Mouse (Mus musculus) liver, postnatal 0 days (tissue): ENCODE results near the gene Yars. TPM values are rescaled to one million over a fixed set of nuclear protein-coding genes. Genes with fewer than 3 reads are reported as not detected.
"Not testable (repeated sequence)": the region's sequence is repeated elsewhere in the genome, so short reads cannot be mapped to it uniquely, and the experiment has no call there.

Source experiments
- ATAC-seq: fragments of 200-750 bp; cut with Nextera tagmentation; 2 replicates; pipeline ENCODE4 v1.8.0; 2017; ENCODE audit warnings: mild to moderate bottlenecking, moderate library complexity
- DNase-seq: peaks from one replicate; pipeline ENCODE4 v3.0.0-alpha.2; 2016
- H3K27ac ChIP-seq: fragments of 300-500 bp; sonication (generic); 2 replicates; pipeline ENCODE4 v1.5.1; 2014; ENCODE audit warnings: antibody characterized with exemption, moderate library complexity, mild to moderate bottlenecking, low read depth
- H3K27me3 ChIP-seq: fragments of 300-500 bp; sonication (generic); 2 replicates; pipeline ENCODE4 v1.6.1; 2014; ENCODE audit warnings: low read length, control low read depth, mixed read lengths; ENCODE audit not compliant: insufficient read depth
- H3K36me3 ChIP-seq: fragments of 300-500 bp; sonication (generic); replicated peaks from 2 replicates; pipeline ENCODE4 v1.6.1; 2014; ENCODE audit warnings: mild to moderate bottlenecking, control low read depth, low read length, moderate library complexity, mixed read lengths; ENCODE audit not compliant: insufficient read depth
- H3K4me1 ChIP-seq: fragments of 300-500 bp; sonication (generic); 2 replicates; pipeline ENCODE4 v1.6.1; 2014; ENCODE audit warnings: antibody characterized with exemption, mild to moderate bottlenecking, control low read depth; ENCODE audit not compliant: insufficient read depth
- H3K4me2 ChIP-seq: fragments of 300-500 bp; sonication (generic); 2 replicates; pipeline ENCODE4 v1.6.1; 2014; ENCODE audit warnings: low read depth, mild to moderate bottlenecking, low read length, moderate library complexity, mixed read lengths
- H3K4me3 ChIP-seq: fragments of 300-500 bp; sonication (generic); 2 replicates; pipeline ENCODE4 v1.5.1; 2014; ENCODE audit warnings: low read depth, low read length
- H3K9ac ChIP-seq: fragments of 300-500 bp; sonication (generic); replicated peaks from 2 replicates; pipeline ENCODE4 v1.6.1; 2014; ENCODE audit warnings: mild to moderate bottlenecking, moderate library complexity
- H3K9me3 ChIP-seq: fragments of 300-500 bp; sonication (generic); 2 replicates; pipeline ENCODE4 v1.6.1; 2016; ENCODE audit warnings: mild to moderate bottlenecking, control low read depth, low read length, mixed read lengths
- CTCF ChIP-seq: sonication (generic); IDR thresholded peaks from 2 replicates; pipeline ENCODE4 v1.5.1; 2016; ENCODE audit warnings: antibody characterized with exemption, low read depth
- EP300 ChIP-seq: IDR thresholded peaks from 2 replicates; pipeline ENCODE4 v1.6.1; 2016; ENCODE audit warnings: antibody characterized with exemption, low read depth, mild to moderate bottlenecking
- WGBS: fragments of 180-500 bp; shearing (Covaris S2); extraction: QIAGEN DNeasy Blood & Tissue Kit; methylation state at CpG from one replicate; pipeline ENCODE4 v1.1.7; 2014; ENCODE audit not compliant: insufficient replicate concordance; 5-methylcytosine and 5-hydroxymethylcytosine counted together
- polyA plus RNA-seq: library from polyadenylated mRNA; unstranded; fragments of >200 nt; fragmentation: Nextera tagmentation; extraction: Ambion mirVana; gene quantifications from 2 replicates; pipeline ENCODE4 v1.2.1, GENCODE M21; 2015

Gene Yars
- polyA plus RNA-seq, 1 experiment from 2014 or later = 25.7 TPM

DNA sequence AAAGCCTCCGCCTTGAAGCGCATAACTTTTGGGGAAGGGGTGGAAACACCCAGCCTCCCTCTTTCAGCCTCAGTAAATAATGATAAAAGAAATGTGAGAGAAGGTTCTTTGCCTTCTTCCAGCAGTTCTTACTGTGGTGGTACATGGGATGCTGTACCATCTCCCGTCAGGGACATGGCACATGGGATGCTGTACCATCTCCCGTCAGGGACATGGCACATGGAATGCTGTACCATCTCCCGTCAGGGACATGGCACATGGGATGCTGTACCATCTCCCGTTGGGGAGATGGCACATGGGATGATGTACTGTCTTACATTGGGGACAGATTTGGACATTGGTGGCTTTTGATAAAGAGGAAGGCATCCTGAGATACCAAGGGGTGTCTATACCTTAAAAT lies 8.0 kb downstream of the Yars start:
- 92% methylated on average over 6 of the region's 6 CpGs for WGBS
- DNase-seq = no peak
- H3K36me3 ChIP-seq = peaks cover 58% of the 10 kb centered on the region

DNA sequence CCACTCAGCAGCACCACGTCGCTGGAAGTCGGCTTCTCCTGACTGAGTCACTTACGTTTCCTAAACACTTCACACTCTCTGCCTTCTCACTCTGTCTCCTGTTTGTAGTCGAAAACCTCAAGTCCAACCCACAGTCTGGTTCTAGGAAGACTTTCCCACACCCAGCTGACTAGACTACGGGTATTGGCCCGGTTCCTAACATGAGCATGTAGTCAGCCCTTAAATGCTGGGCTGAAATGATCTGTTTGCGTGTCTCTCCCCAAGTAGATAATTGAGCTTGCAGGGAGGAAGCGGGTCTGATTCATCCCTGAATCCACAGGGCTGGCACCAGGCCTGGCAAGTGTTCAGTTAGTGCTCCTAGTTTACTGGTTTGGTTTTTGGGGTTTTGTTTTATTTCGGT lies 15.1 kb downstream of the Yars start:
- no peak for DNase-seq

More for the DNA sequence above, 8.0 kb downstream of the Yars start:
- H3K4me3 ChIP-seq = no peak overlapping the region
- H3K27ac ChIP-seq = no peak overlapping the region
- peaks cover 14% of the 10 kb centered on the region for H3K4me1 ChIP-seq
- H3K9me3 ChIP-seq = no peaks in the 10 kb centered on the region
- no peak overlapping the region for H3K4me2 ChIP-seq
- H3K9ac ChIP-seq = no peak overlapping the region
- ATAC-seq = no peak
- no peaks in the 10 kb centered on the region for H3K27me3 ChIP-seq
- TF ChIP-seq CTCF (no peak), EP300 (no peak)

DNA sequence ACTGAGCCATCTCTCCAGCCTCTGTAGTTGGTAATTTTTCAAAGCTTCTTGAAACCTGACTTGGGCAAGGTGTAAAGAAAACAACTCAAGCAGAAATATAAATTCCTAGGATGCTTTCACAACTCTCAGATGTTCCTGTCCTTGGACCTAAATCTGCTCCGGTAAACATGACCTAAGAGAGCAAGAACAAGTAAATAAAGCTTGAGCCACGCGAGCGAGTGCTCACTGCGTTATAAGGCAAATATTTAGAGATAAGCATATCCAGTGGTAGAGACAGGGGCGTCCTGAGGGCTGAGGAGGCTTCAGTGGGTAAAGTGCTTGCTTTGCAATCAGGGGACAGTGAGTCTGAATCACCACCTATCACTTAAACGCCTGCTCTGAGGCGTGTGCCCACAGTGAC lies 17.2 kb downstream of the Yars start:
- DNase-seq (no peak), ATAC-seq (peak; percentile 86)
- Histone ChIP-seq H3K9ac (no peak overlapping the region), H3K4me2 (no peak overlapping the region), H3K4me1 (no peaks in the 10 kb centered on the region), H3K27ac (peak overlapping the region; percentile 61), H3K9me3 (no peaks in the 10 kb centered on the region), H3K27me3 (no peaks in the 10 kb centered on the region), H3K36me3 (peaks cover 66% of the 10 kb centered on the region), H3K4me3 (no peak overlapping the region)
- no peak for TF ChIP-seq CTCF
- peak; percentile 43; the same call in 1 of the 2 replicates for TF ChIP-seq EP300
- WGBS = 73% methylated on average over 8 of the region's 8 CpGs

More for the DNA sequence above, 15.1 kb downstream of the Yars start:
- no peak overlapping the region for H3K4me3 ChIP-seq
- H3K36me3 ChIP-seq = peaks cover 68% of the 10 kb centered on the region
- no peak overlapping the region for H3K27ac ChIP-seq
- no peak for ATAC-seq
- no peaks in the 10 kb centered on the region for H3K4me1 ChIP-seq
- TF ChIP-seq EP300 (no peak), CTCF (no peak)
- no peak overlapping the region for H3K9ac ChIP-seq
- H3K27me3 ChIP-seq = no peaks in the 10 kb centered on the region
- no peaks in the 10 kb centered on the region for H3K9me3 ChIP-seq
- 92% methylated on average over 10 of the region's 10 CpGs for WGBS
- no peak overlapping the region for H3K4me2 ChIP-seq

DNA sequence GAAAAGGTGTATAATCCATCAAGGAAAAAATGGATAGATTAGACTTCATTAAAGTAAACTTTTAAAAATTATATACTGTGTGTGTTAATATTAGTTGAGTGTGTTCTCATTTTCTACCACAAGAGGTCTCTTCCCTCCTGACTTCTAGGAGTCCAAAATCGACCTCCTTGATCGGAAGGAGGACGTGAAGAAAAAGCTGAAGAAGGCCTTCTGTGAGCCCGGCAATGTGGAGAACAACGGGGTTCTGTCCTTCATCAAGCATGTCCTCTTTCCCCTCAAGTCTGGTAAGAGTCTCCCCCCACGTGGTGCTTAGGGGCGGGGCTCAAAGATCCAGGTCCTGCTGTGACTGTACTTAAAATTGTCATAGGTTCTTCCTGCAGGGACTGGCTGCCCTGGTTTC lies 19.9 kb downstream of the Yars start:
- no peak for DNase-seq
- H3K36me3 ChIP-seq = peaks cover 75% of the 10 kb centered on the region
- no peak for TF ChIP-seq EP300
- TF ChIP-seq CTCF = peak; percentile 67
- no peak for ATAC-seq
- no peak overlapping the region for H3K4me2 ChIP-seq
- H3K4me1 ChIP-seq = no peaks in the 10 kb centered on the region
- H3K4me3 ChIP-seq = no peak overlapping the region
- 69% methylated on average over 7 of the region's 7 CpGs for WGBS
- H3K27me3 ChIP-seq = no peaks in the 10 kb centered on the region
- no peak overlapping the region for H3K27ac ChIP-seq
- no peak overlapping the region for H3K9ac ChIP-seq
- H3K9me3 ChIP-seq = no peaks in the 10 kb centered on the region

DNA sequence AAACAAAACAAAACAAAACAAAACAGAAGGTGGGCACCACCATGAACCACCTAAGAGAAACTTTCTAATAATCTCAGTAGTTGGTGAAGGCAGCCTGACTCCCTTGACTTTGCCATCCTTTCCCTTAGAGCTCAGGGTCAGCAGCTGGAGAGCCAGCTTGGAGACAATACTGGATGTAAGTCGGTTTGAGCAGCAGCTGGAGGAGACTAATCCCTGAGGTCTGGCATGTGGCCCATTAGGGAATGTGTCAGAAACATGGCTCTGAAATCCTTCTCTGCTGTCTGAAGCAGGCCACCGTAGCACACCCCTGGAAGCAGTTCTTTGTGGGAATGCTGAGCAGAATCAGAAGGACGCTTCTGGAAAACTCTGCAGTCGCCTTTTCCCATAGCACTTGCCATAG lies 21.9 kb downstream of the Yars start:
- TF ChIP-seq EP300 = no peak
- no peak for TF ChIP-seq CTCF
- H3K9ac ChIP-seq = no peak overlapping the region
- peaks cover 75% of the 10 kb centered on the region for H3K36me3 ChIP-seq
- no peaks in the 10 kb centered on the region for H3K9me3 ChIP-seq
- no peak overlapping the region for H3K27ac ChIP-seq
- DNase-seq = no peak
- H3K4me3 ChIP-seq = no peak overlapping the region
- no peak overlapping the region for H3K4me2 ChIP-seq
- WGBS = 79% methylated on average over 4 of the region's 4 CpGs
- no peaks in the 10 kb centered on the region for H3K27me3 ChIP-seq
- H3K4me1 ChIP-seq = no peaks in the 10 kb centered on the region
- no peak for ATAC-seq

DNA sequence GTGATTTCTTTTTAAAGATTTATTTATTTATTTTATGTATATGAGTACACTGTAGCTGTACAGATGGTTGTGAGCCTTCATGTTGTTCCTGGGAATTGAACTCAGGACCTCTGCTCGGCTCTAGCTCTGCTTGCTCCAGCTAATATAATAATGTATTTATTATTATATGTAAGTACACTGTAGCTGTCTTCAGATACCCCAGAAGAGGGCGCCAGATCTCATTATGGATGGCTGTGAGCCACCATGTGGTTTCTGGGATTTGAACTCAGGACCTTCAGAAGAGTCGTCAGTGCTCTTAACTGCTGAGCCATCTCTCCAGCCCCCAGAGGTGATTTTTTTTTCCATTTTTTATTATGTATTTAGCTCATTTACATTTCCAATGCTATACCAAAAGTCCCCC lies 22.9 kb downstream of the Yars start:
- ATAC-seq, H3K4me3 ChIP-seq, H3K9ac ChIP-seq, H3K4me1 ChIP-seq, H3K9me3 ChIP-seq, H3K27me3 ChIP-seq, DNase-seq, H3K27ac ChIP-seq, H3K4me2 ChIP-seq: not testable (repeated sequence)
- H3K36me3 ChIP-seq = peaks cover 76% of the 10 kb centered on the region
- peak; percentile 58 for TF ChIP-seq CTCF
- 66% methylated on average over 3 of the region's 3 CpGs for WGBS
